Mouse (Mus musculus): ENCODE data around the gene Zkscan16. TPM values are rescaled to one million over a fixed set of nuclear protein-coding genes. Genes with fewer than 3 reads are reported as not detected.

Zkscan16 gene
- polyA plus RNA-seq, 1 experiment: 0.04 TPM

DNA sequence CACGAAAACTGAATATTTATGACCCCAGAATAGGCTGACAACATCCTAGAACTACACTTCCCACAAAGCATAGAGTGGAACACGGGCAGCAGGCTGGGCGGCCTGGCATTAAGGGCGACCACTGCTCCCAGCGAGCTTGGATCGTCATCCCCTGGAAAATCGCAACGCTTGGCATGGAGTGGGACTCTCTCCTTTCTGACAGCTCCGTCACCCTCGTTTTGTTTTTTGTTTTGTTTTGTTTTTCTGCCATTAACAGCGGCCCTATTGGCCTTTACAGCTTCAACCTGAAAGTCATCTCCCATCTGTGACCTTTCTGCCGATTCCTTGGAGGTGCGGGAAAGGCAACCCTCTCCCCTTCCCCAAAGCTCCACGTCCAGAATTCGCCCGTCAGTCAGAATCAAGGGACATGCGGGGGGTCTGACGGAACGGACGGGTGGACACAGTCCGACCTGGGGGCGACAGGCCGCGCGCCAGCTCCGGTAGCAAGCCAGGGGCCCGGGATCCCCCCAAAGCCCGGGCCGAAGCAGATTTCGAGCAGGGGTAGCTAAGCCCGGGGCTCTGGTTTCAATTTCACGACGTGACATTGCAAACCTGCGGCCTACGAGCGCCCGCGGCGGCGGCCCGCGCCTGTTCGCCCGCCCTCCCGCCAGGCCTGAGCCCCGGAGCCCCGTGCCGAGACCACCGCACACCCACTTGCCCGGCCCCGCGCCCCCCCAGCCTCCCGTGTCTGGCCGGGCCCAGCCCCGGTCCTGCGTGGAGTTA lies 32.2 kb upstream of the Zkscan16 start:
- DNase-seq (ENCODE audit: low read depth in 1 of 2, low spot score in 2 of 2): peak; percentile 21 to 57
- Histone ChIP-seq H3K27me3 (ENCODE audit: control insufficient read depth, insufficient read depth, low read length) (no peaks in the 10 kb centered on the region), H3K4me3 (ENCODE audit: extremely low read depth, insufficient read depth, insufficient read length) (peak overlapping the region; percentile 98), H3K27ac (ENCODE audit: insufficient read depth, low read length) (peak overlapping the region; percentile 96), H3K4me1 (ENCODE audit: control insufficient read depth, insufficient read depth, insufficient read length) (peaks cover 5% of the 10 kb centered on the region), H3K36me3 (ENCODE audit: control insufficient read depth, insufficient read depth, low read length) (no peaks in the 10 kb centered on the region)
- 2% methylated on average over 56 of the region's 56 CpGs for WGBS
- no peak for TF ChIP-seq CTCF (IDR thresholded peaks at IDR 0.05; ENCODE audit: extremely low read depth, insufficient read depth, insufficient read length, insufficient replicate concordance)
- TF ChIP-seq POLR2A (IDR thresholded peaks at IDR 0.05; ENCODE audit: low read depth, low read length): no peak

DNA sequence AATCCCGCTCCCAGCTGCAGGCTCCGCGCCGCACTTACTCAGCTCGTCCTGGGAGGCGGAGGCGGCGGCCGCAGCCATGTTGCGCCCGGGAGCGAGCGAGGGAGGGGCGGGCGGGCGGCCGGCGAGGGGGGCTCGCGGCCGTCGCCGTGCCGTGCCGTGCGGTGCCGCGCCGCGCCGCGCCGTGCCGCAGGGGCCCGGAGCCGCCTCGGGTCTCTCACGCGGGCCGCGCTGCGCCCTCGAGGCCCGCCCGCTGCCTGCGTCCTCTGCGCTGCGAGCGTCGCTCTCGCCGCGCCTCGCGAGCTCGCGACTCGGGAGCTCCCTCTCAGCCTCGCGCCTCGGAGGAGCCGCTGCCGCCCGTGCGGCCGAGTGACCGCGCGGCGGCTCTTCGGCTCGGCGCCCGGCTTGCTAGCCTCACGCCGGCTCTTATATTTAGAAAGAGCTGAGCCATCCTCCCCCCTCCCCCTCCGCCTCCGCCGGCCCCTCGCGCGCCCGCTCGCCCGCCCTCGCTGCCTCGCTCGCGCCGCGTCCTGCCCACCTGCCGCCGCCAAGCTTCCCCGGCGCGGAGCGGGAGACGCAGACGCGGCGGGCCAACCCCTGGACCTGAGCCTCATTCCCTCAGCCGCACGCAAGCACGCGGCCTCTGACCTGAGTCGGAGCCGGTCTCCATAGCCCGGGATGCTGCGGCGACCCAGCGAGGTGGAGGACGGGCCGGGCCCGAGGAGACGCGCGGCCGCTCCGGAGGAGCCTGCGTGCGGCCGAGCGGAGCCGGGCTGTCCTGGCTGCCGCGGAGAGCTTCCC lies 31.4 kb upstream of the Zkscan16 start:
- WGBS: under 1% methylated on average over 81 of the region's 126 CpGs
- TF ChIP-seq POLR2A (IDR thresholded peaks at IDR 0.05; ENCODE audit: low read depth, low read length) (no peak), CTCF (IDR thresholded peaks at IDR 0.05; ENCODE audit: extremely low read depth, insufficient read depth, insufficient read length, insufficient replicate concordance) (no peak)
- Histone ChIP-seq H3K27ac (ENCODE audit: insufficient read depth, low read length) (peak overlapping the region; percentile 96), H3K4me3 (ENCODE audit: extremely low read depth, insufficient read depth, insufficient read length) (peak overlapping the region; percentile 98), H3K4me1 (ENCODE audit: control insufficient read depth, insufficient read depth, insufficient read length) (peaks cover 5% of the 10 kb centered on the region), H3K36me3 (ENCODE audit: control insufficient read depth, insufficient read depth, low read length) (no peaks in the 10 kb centered on the region), H3K27me3 (ENCODE audit: control insufficient read depth, insufficient read depth, low read length) (no peaks in the 10 kb centered on the region)
- peak; percentile 23 to 51 for DNase-seq (ENCODE audit: low read depth in 1 of 2, low spot score in 2 of 2)

DNA sequence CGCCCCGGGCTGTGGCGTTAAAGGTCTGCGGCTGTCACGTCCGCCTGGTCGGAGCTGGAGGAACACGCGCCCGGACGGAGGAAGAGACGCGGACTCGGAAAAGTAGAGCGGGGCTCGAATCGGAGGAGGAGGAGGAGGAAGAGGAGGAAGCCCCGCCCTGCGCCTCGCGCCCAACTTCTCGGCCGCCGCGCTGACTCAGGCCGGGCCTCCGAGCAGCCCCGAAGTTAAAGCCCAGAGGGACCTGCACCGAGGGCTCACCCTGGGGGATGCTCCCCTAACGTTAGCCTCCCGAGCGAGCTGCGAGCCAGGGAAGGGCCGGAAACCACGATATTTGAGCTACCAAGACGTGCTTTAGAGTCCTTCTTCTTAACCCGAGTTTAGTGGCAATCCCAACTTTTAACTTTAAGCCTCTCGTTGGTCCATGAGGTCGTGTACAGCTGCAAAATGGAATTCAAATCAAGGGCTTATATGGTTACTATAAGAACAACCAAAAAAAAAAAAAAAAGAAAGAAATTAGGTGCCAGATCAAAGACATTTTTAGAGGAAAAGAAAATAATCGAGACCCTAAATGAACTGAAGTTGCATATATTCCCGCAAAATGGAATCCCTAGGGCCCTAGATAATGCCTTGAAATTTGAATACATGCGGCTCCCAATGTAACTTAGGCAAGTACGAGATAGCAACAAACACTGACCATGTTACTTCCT lies 30.6 kb upstream of the Zkscan16 start, which contains the start of gene Ecpas:
Ecpas (minus strand) TSS at position 121 of the 707 bp plus-strand sequence.
- no peaks in the 10 kb centered on the region for H3K36me3 ChIP-seq (ENCODE audit: control insufficient read depth, insufficient read depth, low read length)
- no peaks in the 10 kb centered on the region for H3K27me3 ChIP-seq (ENCODE audit: control insufficient read depth, insufficient read depth, low read length)
- peaks cover 5% of the 10 kb centered on the region for H3K4me1 ChIP-seq (ENCODE audit: control insufficient read depth, insufficient read depth, insufficient read length)
- H3K4me3 ChIP-seq (ENCODE audit: extremely low read depth, insufficient read depth, insufficient read length): peak within 1 kb of the TSS; percentile 98
- 4% methylated on average over 43 of the region's 43 CpGs for WGBS
- TF ChIP-seq CTCF (IDR thresholded peaks at IDR 0.05; ENCODE audit: extremely low read depth, insufficient read depth, insufficient read length, insufficient replicate concordance): no peak
- peak; percentile 13; the same call in 1 of the 2 replicates for TF ChIP-seq POLR2A (IDR thresholded peaks at IDR 0.05; ENCODE audit: low read depth, low read length)
- peak within 1 kb of the TSS; percentile 96 for H3K27ac ChIP-seq (ENCODE audit: insufficient read depth, low read length)
- DNase-seq (ENCODE audit: low read depth in 1 of 2, low spot score in 2 of 2): peak; percentile 11 to 78

GRCm38 (mm10) chr4:58913336-58914026 lies 29.9 kb upstream of the Zkscan16 start:
- DNase-seq (ENCODE audit: low read depth in 1 of 2, low spot score in 2 of 2): no peak
- H3K27me3 ChIP-seq (ENCODE audit: control insufficient read depth, insufficient read depth, low read length): no peaks in the 10 kb centered on the region
- 40% methylated on average over 3 of the region's 3 CpGs for WGBS
- no peak overlapping the region for H3K4me3 ChIP-seq (ENCODE audit: extremely low read depth, insufficient read depth, insufficient read length)
- no peak overlapping the region for H3K27ac ChIP-seq (ENCODE audit: insufficient read depth, low read length)
- TF ChIP-seq CTCF (IDR thresholded peaks at IDR 0.05; ENCODE audit: extremely low read depth, insufficient read depth, insufficient read length, insufficient replicate concordance): no peak
- no peak for TF ChIP-seq POLR2A (IDR thresholded peaks at IDR 0.05; ENCODE audit: low read depth, low read length)
- H3K4me1 ChIP-seq (ENCODE audit: control insufficient read depth, insufficient read depth, insufficient read length): peaks cover 5% of the 10 kb centered on the region
- H3K36me3 ChIP-seq (ENCODE audit: control insufficient read depth, insufficient read depth, low read length): no peaks in the 10 kb centered on the region

DNA sequence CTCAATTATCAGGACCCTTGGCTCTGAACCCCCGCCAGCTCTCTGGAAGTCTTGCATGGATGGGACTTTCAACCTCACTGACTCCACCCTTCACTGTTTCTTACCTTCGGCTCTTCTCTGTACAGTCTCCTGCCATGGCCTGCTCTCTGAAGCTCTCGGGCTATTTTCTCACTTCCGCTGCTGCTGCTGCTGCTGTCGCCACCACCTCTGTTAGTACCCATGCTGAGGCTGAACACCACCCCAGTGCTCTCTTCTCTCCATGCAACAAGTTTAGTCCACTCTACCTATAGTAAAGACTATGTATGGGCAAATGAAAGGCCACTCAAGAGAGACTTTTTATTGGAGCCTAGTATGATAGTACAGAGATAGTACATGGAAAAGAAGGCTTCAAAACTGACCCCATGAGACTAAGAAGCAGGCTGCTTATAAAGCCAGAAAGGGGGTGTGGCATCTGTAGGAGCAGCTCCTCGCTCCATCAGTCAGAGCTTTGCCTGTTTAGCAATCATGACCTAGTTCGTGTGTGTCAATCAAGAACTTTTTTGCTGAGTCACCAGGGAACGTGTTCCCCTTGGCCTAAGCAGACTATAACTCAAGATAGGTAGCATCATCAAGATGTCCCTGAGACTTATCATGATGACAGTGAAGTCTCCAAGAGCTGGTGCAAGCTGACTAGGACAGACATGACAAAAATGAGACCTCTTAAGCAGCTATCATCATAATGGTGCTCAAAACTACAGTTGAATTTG lies 28.2 kb upstream of the Zkscan16 start:
- 78% methylated on average over 8 of the region's 8 CpGs for WGBS
- TF ChIP-seq POLR2A (IDR thresholded peaks at IDR 0.05; ENCODE audit: low read depth, low read length) (no peak), CTCF (IDR thresholded peaks at IDR 0.05; ENCODE audit: extremely low read depth, insufficient read depth, insufficient read length, insufficient replicate concordance) (no peak)
- H3K4me3 ChIP-seq (ENCODE audit: extremely low read depth, insufficient read depth, insufficient read length): no peak overlapping the region
- H3K27ac ChIP-seq (ENCODE audit: insufficient read depth, low read length): no peak overlapping the region
- DNase-seq (ENCODE audit: low read depth in 1 of 2, low spot score in 2 of 2): no peak
- H3K27me3 ChIP-seq (ENCODE audit: control insufficient read depth, insufficient read depth, low read length): no peaks in the 10 kb centered on the region
- H3K36me3 ChIP-seq (ENCODE audit: control insufficient read depth, insufficient read depth, low read length): no peaks in the 10 kb centered on the region
- H3K4me1 ChIP-seq (ENCODE audit: control insufficient read depth, insufficient read depth, insufficient read length): peaks cover 3% of the 10 kb centered on the region; the same call in 1 of the 2 replicates
